Mouse (Mus musculus) thymus, postnatal 14 days (tissue): Measurements from ENCODE around the gene Ssrp1.
A peak's percentile ranks its signal among the peaks of the same experiment; 100 is the strongest.

Source experiments
- DNase-seq: peaks from one replicate; pipeline ENCODE4 v3.0.0; 2021

The Ssrp1 gene

DNA sequence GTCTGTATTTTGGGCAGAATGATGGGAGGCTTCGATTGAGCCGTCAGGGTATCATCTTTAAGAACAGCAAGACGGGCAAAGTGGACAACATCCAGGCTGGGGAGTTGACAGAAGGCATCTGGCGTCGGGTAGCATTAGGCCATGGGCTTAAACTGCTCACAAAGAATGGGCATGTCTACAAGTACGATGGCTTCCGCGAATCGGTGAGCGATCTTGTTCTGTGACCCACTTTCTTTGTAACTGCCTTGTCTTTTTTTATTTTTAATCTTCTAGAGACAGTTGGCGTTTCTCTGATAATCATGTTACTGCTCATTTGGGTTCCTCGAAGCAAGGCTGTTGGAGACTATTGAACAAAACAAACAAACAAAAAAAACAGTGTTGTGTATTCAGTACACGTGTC, 1.3 kb downstream of the Ssrp1 start:
- no peak for DNase-seq

- DNase-seq = no peak
Observed at GRCm38 (mm10) chr2:85043623-85044022, 6.6 kb downstream of the Ssrp1 start.

GRCm38 (mm10) chr2:85046222-85046621, 9.2 kb downstream of the Ssrp1 start:
- no peak for DNase-seq

DNA sequence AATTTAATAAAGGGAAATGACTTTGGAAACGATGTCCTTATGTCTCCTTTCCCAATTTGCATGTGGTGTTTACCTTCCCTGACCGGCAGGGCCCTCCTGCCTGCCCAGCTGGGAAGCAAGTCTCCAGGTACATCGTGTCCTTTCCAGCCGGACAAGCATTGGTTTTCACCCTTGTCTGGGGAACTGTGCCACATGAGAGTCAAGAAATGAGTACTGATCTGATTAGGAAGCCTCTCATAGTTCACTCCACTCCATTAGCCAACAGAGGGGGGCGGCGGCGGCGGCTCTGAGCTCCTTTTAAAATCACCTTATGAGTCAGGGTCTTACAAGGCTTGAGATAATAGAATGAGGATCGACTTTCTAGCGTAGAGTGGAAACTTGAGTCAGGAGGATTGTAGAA, 10.0 kb downstream of the Ssrp1 start:
- DNase-seq = peak; percentile 33

DNA sequence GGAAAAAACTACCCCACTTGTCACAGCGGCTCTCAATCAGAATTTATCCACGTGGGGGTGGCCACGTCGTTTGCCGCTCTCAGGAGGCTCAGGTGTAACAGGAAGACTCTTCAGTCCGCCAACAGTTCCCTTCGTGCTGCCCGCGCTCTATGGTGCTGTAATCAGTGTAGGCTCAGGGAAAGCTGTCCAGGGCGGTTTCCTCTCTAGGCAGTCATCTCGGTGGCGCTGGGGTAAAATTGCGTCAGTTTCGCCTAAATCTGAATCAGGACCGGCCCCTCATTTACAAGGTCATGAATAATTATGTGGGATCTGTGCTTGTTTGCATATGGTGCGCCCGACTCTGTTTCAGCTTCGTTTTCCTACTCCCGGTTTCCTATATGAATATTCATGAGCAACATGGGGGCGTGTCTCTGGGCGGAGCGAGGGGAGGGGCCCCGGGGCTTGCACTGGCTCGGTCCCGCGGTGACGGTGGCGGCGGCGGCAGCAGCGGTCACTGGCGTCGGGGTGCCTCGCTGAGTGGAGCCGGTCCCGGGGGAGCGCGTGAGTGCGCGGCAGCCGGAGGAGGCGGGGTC, 10.6 kb downstream of the Ssrp1 start, which contains the start of gene Tnks1bp1:
Tnks1bp1 (plus strand) TSS at position 427 of the 572 bp plus-strand sequence.
- DNase-seq = peak; percentile 98

- peak; percentile 76 for DNase-seq
Observed at GRCm38 (mm10) chr2:85048168-85048751, 11.2 kb downstream of the Ssrp1 start.

DNA sequence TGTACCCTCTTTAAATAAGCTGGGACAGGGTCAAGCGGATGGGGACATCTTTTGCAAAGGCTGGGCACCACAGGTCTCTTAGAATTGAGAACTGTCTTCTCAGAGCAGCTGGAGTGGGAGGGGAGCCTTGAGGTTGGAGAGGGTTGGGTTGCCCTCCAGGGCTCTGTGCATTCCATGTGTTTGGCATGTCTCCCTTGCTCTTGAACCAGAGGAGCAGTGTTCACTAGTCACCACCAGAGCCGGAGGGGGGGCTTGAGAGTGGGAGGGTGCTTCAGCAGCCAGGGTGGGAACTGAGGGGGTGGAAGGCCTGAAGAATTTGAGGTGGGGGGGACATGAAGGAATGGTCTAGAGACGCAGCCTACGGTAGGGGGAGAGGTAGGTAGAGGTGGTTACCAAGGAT, 12.2 kb downstream of the Ssrp1 start:
- peak; percentile 18 for DNase-seq

GRCm38 (mm10) chr2:85050001-85050634, 13.1 kb downstream of the Ssrp1 start:
- no peak for DNase-seq

DNA sequence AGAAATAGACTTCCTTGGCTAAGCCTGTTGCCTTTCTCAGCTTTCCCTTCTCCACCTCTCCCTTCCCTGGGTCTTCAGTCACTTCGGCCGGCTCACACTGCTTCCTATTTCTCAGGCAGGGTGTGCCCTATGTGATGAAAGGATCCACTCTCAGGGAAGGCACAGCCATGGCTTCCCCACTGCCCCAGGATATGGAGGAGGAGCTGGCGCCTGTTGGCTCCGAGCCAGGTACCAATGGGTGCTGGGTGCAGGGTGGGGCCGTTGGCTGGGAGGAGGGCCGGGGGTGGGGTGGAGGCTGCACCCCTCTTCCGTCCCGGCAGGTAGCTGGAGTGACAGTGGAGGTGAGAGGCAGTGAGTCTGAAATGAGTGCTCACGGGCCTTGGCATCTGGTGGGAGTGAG, 13.7 kb downstream of the Ssrp1 start:
- DNase-seq = no peak

DNA sequence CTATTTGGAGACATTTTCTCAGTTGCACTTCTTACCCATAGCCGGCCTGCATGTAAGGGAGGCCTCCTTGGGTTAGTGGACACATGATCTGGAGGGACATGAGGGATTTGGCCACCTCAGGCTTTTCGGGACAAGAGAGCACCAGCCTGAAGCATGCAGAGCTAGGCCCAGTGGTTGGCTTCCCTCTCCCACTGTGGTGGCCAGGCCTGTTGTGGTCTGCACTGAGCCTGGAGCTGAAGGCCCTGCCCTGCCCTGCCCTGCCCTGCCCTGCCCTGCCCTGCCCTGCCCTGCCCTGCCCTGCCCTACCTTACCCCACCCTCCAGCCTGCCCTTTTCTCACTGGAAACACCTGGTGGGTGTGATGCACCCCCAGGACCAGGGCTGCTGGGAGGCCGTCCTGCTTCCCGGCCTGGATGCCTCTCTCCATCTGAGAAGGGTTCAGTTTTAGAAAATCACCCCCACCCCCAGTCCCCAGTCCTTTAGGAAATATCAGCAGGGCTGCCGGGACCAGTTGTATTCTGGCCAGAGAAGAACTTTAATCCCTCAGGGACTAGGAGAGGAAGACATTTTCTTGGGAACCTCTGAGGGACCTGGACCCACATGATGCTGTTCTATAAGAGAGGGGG, 16.3 kb downstream of the Ssrp1 start:
- no peak for DNase-seq

DNA sequence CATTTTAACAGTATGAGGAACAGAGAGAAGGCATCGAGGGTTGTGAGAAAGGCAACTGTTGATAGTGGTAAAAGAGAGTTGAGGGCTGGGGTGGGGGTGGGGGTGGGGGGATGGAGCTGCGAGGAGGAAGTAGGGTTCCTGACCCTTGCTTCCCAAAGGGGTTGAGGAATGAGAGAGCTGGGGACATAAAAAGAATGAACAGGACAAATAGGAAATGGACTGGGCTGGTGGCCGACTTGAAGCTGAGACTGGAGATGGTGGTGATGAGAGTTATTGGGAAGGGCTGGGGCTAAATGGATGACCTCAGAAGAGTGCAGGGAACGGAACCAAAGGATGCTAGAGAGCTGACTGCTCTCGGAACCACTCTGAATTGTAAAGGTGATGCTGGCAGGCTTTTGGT, 19.7 kb downstream of the Ssrp1 start:
- no peak for DNase-seq

GRCm38 (mm10) chr2:85059677-85060076, 22.6 kb downstream of the Ssrp1 start:
- DNase-seq = no peak

DNA sequence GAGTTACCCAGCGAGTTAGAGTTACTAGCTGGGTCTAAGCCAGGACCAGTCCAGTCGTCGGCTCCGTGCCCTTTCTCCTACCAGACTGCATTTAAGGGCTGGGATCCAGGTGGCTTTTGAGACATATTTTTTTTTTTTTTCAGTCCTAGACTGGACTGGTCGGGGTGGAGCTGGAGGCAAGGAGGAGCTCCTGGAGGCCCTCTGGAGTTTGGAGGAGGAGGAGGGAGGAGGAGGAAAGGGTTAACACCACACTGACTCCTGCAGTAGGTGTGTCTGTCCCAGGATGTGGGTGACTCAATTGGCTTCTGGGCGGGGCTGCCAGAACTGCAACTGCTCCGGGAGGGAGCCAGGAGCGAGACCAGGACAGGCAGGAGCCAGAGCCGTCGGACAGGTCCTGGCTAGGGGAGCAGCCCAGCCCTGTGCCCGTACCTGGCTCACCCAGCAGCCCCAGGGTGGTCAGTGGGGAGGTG, 23.6 kb downstream of the Ssrp1 start:
- peak; percentile 42 for DNase-seq

GRCm38 (mm10) chr2:85061107-85061541, 24.1 kb downstream of the Ssrp1 start:
- DNase-seq = no peak

GRCm38 (mm10) chr2:85065141-85065875, 28.3 kb downstream of the Ssrp1 start:
- DNase-seq = no peak

DNA sequence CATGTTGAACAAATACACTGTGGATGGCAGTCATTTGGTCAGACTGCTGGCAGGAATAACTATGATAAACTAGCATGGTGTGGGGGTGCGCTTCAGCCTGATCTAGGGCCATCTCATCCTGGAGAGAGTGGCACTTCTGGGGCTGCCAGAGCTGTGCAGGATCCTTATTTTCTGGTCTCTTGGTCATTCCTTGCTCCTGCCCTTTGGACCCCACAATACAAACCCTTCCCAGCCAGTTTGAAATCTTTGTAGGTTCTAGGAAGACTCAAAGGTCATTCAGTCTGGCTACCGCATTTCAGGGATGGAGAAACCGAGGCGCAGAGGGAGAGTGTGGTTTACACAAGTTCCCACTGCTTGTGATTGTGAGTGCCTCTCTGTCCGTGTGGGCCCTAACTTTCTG, 29.9 kb downstream of the Ssrp1 start:
- DNase-seq = no peak

- DNase-seq = no peak
Observed at GRCm38 (mm10) chr2:85067903-85068625, 31.0 kb downstream of the Ssrp1 start.

DNA sequence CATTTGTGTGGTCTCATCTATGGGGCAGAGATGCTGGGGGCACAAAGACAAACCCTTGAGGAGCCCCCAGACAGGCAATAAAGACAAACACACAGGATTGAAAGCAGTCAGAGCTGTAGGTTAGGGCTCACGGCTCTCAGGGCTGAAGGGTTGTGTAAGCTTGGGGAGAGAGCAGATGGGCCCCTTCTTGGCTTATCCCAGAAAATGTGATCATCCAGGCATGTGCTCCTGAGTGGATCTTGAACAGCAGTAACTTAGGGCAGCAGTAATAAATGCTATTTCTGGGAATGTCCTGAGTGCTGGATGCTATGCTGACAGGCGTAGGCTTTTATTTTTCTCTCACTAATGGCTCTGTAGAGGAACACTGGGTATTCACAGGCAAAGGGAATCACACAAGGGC, 31.6 kb downstream of the Ssrp1 start:
- DNase-seq = no peak

DNA sequence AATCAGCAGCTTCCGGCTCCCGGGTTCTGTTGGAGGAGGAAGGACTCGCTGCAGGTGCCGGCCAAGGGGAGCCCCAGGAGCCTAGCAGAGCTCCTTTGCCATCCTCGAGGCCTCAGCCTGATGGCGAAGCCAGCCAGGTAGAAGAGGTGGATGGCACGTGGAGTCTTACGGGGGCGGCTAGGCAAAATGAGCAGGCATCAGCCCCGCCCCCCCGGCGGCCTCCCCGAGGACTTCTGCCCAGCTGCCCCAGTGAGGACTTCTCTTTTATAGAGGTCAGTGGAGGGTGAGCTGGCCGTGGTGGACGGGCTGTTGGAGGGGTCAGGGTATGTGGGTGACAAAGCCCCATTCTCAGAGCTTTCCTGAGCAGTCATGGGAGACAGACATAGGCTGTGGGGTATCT, 33.1 kb downstream of the Ssrp1 start:
- DNase-seq = no peak

DNA sequence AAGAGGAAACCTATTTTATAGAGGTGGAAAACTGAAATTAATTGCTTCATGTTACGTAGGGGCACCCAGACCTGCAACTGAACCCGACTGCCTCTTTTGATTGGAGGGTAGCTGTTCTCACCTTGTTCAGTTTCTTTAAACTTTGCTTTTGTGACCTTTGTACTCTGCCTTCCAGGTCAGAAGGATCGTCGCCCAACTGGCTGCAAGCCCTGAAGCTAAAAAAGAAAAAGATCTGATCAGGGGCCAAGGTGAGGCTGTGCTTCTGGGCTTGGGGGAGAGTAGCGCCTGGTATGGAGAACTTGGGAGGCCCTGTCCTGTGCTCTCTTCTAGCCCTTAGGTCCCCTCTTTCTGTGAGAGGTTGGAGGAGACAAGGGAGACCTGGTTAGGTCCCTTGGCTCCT, 34.9 kb downstream of the Ssrp1 start:
- DNase-seq = no peak

- no peak for DNase-seq
Observed at GRCm38 (mm10) chr2:85073751-85074150, 36.7 kb downstream of the Ssrp1 start.
